Mouse (Mus musculus) neural tube, embryonic 10.5 days (tissue): ENCODE results near the gene Slc35a3.
"Not testable (repeated sequence)": the region's sequence is repeated elsewhere in the genome, so short reads cannot be mapped to it uniquely, and the experiment has no call there.

Experiments used
- DNase-seq: peaks from one replicate; pipeline ENCODE4 v3.0.0-alpha.2; 2017; ENCODE audit warnings: low spot score; ENCODE audit errors: extremely low spot score

Slc35a3 gene

DNA sequence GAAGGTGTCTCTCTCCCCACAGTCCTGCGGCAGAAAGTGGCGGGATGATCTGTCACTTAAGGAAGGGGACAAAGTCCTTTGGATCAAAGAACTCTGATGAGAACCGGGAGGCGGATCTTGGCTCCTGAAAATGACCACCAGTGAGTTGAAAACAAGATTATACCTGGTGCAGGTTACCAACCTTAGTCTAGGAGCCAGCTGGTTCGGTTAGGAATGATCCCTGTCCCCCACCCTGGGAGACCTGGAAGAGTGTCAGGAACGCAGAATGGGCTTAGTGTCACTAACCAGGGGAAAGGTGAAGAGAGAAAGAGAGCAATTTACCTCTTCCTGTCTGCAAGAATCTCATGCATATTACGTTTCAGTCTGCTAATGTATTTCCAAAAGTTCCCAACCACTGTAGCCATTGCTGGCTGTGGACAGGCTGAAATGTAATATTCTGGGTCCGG, at the start of gene Slc35a3:
Gene Slc35a3, minus strand, starts transcription at position 396 of the 446 bp plus-strand sequence.
- no peak for DNase-seq

DNA sequence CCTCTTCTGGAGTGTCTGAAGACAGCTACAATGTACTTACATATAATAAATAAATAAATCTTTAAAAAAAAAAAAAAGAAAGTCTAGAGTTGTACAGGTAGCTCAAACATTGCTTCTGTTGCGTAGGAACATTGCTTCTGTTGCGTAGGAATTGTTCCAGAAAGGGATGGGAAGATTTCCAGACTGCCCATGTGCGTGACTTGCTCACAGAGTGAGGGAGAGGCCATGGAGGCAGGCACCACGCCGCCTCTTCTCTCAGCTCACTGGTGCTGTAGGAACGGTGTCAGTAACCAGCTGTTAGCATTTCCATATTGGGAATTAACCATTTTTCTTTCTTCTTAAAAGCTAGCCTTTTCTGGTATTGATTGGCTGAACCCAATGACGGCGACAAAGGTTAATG, 40.2 kb upstream of the Slc35a3 start:
- no peak for DNase-seq

DNA sequence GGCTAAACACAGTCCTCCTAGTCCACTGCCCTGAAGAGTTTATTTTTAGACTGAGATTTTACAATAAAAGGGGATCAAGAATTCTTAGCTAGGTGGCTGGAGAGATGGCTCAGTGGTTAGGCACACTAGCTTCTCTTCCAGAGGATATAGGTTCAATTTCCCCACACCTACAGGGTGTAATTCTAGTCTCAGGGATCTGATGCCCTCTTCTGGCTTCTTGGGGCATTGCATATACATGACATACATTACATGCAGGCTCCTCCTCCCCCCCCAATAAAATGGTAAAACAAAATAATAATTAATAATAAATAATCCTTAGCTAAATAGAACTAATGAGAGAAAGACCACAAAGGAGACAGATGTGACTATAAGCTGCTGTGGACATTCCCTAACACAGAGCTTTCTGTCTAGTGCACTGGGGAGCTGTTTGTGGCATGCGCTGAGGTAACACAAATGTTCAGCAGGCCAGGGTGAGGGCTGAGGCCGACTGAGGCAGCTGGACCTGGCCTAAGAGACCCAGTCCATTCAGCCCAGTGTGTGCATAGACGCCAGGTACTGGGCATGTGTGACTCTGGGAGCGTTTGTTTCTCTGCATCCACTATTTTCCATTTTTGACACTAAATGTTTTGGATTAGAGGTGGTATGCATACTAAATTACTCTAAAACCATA, 38.7 kb upstream of the Slc35a3 start:
- peak; percentile 23 for DNase-seq

DNA sequence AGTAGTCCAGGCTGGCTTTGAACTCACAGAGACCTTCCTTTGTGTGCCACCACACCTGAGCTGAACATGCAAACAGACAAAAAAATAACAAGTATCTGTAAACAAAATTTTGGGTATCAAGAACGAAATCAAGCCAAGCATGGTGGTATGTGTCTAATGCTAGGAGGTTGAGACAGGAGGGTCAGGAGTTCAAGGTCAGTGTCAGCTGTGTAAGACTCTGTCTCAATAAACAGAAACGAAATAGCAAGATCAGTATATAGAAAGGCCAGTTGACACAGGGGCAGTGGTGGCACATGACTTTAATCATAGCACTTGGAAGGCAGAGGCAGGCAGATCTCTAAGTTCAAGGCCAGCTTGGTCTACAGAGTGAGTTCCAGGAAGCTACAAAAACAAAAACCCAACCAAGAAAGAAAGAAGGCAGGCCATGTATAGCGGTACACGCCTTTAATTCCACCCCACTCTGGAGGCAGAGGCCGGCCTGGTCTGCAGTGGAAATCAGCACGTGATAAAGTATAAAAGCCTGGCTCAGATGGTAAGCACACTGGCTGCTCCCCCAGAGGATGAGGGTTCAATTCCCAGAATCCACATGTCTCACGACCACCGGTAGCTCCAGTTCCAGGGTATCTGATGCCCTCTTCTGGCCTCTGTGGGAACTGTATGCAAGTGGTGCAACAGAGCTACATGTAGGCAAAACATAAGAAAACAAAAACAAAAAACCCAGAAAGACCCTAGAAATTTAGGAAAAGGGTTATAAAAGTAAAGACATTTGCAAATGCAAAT, 36.0 kb upstream of the Slc35a3 start:
- DNase-seq = peak; percentile 62

DNA sequence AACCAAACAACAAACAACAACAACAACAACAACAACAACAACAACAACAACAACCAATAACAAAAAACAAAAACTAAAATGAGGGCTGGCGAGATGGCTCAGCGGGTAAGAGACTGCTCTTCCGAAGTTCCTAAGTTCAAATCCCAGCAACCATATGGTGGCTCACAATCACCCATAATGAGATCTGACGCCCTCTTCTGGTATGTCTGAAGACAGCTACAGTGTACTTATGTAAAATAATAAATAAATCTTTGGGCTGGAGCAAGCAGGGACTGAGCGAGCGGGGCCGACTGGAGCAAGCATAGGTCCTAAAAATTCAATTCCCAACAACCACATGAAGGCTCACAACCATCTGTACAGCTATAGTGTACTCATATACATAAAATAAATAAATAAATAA, 35.0 kb upstream of the Slc35a3 start:
- DNase-seq = not testable (repeated sequence)

DNA sequence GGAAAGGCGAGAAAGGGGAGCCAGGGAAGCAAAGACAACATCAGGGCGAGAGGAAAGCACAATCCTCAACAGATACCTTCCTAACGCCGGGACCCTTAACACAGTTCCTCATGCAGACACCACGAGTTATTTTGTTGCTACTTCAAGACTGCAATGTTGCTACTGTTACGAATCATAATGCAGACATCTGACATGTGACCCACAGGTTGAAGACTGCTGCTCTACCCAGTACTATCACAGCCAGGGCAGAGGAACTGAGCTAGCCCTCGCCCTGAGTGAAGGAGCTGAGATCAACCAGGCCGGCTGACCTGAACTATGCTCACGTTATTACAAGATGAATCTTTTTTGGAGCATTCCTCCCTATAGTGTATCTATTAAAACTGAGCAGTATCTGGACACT, 28.3 kb upstream of the Slc35a3 start:
- no peak for DNase-seq

DNA sequence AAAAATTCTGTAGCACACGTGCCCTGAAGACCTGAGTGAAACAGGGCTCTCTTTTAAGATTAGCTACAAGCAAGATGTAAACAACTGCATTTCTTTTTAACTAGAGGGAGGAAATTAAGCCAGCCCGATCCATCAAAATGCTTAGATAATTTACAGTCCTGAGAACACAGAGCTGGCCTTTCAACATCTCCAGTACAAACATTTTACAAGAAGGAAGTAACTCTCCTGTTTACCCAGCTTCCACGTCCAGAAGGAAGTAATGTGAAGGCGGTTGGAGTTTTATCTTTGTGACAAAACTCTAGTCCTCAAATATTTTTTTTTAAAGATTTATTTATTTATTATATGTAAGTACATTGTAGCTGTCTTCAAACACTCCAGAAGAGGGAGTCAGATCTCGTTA, 27.5 kb upstream of the Slc35a3 start:
- DNase-seq = no peak

DNA sequence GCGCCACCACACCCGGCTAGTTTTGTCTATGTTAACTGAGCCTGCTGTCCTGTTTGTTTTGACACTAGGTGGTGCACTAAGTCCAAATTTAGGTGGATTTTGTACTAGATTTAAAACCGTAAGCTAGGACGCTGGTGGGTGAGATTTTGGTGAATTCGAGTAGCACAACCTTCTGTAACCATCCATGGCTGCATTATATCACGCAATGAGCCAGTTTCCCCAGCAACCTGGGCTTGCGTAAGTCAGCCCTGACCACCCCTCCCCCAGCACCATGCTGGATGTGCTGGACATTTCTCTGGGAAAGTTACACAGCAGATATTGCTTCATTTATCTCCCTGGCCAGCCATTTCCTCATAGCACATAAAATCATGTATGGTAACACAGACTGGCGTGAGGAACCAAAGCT, 24.7 kb upstream of the Slc35a3 start:
- no peak for DNase-seq

DNA sequence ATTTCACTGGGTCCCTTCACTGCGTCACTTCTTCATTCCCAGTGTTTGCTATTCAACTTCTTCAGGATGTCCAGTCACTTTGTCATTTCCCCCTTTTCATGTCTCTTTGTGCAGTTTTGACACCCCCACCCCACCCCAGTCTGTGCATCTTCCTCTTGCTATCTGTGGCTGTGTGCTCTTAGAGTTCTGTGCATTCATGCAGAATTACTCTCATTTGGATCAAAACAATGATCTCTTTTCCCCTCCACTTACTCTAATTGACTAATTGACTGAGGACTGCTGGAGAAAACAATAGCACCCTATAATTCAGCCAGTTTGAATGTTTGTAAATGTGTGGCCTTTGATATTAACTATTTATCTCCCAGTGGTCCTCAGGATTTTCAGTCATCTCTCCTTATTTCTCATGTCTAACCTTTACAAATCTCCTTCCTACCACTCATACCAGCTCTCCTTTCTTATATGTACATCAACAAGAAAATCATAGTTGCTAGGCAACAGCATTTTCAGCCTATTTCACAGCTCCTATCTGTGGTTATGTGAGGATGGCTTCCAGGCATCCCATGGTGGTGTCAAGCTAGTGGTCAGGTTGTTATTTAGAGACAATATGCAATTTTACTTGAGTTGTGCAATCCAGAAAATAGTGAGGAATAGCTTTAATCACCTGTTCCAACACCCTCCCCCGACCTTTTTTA, 17.0 kb upstream of the Slc35a3 start:
- DNase-seq = no peak

DNA sequence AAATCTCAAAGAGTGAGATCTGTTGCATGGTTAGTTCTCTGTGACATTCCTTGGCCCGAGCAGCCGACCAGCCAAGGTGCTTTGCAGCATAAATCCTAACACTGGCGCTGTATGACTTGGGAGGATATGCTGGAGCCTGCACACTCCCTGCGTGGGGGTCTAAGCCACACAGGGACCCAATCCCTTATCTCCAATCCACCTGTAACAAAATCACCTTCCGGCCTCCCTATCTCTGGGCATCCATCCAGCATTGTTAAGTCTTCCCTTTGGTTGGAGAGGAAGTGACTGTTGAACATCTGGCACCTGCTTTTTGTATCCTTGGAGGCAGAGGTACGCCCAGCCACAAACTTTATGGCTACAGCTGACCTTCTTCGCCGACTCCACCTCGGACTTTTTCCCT, 14.2 kb upstream of the Slc35a3 start:
- no peak for DNase-seq

DNA sequence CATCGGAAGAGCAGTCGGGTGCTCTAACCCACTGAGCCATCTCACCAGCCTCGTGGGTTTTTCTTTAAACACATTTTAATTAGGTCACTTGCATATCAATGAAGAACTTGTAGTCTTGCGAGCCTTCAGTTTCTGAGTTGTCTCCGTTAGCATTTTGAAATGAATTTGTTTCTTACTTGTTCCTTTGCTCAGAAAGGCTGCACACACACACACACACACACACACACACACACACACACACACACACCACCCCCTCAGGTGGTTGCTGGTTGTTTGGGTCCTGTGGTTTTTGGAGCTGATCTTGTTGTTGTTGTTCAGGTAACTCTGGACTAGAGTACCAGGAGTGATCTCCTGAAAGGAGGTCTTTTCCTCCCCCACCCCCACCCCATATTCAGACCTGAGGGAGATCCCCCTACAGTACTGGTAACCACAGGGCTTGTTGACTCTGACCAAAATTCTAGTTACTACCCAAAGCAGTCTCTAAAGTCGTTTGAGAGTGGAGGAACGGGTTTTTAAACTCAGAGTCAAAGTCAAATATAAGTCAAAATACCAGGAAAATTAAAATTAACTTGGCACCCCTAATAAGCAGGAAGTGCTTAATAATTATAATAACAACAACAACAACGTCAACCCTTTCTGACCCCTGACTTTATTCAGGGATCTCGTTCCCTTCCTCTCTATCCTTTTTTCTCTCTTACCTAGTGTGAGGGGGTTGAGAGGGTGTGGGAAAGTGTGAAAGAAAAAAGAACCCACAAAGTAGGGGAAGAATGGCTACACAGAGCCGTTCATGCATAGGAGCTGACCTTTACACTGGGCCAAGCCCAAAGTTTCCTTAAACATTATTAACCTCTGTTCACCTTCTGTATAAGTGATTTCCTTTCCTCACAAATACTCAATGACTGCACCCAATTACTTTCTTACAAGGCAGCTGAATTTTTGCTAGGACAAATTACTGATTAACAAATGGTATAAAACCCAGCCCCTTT, 11.2 kb upstream of the Slc35a3 start:
- DNase-seq = peak; percentile 11

DNA sequence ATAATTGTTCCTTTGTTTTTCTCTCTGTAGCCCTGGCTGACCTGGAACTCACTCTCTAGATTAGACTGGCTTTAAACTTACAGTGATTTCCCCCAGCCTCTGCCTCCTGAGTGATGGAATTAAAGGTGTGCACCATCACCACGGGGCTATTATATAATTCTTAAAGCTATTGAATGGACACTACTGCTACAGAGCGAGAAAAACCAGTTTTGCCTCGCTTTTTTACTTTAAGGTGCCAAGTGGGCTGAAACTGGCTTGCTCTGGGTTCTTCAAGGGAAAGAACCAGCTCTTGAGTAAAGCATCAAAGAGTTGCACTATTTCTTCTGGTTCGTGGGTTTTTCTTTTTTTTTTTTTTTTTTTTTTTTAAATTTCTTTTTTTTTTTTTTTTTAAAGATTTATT, 10.3 kb upstream of the Slc35a3 start:
- no peak for DNase-seq

DNA sequence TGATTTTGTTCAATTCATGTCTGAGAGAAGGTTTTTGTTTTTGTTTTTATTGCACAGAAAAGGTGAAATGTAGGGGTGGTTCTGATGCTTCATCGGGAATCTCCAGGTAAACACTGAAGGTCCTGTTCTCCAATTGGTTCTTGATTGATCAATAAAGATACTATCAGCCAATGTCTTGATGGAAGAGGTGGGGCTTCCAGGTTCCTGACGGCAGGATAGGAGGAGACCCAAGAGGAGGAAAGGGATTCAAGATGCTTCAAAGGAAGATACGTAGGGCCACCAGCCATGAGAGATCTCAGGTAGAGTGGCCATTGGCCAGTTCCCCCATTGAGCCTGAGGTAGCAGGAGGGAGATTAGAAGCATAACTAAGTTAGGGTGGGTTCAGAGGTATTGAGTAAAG, 6.3 kb upstream of the Slc35a3 start:
- no peak for DNase-seq

DNA sequence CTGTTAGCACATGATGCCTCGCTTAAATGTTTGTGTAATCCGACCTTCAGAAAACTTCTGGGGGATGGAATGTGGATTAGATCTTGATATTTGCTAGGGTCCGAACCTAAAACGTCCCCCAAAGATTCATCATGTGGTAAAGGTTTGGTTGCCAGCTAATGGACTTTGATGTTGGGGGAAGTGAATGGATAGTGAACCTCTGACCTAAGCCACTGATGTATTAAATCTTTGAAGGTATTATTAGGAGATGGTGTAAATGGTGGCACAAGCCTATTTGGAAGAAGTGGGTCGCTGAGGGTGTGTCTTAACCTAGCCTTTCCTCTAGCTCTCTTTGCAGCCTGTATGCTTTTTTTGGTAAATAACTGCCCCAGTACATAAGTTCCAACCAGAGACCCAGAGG, 400 bp upstream of the Slc35a3 start:
- DNase-seq = no peak

DNA sequence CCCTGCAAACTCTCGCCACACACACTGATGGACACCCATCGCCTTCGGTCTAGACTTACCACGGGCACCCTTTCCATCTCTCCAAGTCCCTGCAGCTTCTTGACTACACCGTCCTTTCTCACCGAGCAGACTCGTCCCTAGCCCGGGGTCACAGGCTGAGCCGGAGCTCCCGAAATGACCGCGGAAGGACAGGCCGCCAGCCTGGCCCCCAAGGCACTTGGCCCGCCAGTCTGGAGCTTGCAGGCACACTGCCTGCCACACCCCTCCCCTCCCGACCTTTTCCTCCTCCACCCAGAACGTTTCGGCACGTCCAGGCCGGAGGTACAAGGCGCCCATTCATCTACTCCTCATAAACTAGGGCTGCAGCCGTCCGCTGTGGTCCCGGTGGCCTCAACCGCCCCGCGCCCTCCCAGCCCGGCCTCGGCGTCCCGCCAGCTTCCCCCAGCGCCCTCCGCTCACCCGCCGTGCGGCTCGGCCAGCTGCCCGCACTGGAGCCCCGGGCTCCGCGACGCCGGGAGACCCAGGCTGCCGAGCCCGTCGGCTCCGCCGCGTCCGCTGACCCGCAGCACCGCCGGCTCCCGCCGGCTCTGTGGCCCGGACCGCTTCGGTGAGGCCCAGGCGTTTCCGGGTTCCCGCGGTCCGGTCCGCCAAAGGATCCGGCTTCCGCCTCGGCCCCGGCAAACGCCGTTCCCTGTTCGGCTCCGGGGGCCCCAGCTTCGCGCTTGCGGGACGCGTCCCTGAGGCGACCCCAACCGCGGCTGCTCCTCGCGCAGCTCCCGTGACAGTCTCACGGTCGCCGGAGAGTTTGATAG, 801 bp downstream of the Slc35a3 start:
- peak; percentile 83 for DNase-seq

DNA sequence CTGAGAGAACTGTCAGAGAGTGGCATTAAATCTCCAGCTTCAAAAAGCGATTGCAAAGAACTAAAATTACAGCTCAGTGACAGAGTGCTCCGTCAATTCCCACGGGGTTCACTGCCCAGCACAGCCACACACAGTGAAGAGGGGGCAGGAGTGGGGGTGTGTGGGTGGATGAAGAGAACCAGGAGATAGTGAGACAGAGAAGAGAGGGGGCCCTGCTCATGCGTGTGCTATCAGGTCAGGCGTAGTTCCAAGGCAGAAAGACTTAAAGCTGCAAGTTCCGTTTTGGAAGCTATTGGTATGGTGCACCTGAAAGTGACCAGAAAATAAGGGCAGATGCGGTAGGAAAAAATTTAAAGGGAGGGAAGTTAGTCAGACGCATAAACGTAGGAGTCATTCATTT, 1.7 kb downstream of the Slc35a3 start:
- DNase-seq = peak; percentile 17

DNA sequence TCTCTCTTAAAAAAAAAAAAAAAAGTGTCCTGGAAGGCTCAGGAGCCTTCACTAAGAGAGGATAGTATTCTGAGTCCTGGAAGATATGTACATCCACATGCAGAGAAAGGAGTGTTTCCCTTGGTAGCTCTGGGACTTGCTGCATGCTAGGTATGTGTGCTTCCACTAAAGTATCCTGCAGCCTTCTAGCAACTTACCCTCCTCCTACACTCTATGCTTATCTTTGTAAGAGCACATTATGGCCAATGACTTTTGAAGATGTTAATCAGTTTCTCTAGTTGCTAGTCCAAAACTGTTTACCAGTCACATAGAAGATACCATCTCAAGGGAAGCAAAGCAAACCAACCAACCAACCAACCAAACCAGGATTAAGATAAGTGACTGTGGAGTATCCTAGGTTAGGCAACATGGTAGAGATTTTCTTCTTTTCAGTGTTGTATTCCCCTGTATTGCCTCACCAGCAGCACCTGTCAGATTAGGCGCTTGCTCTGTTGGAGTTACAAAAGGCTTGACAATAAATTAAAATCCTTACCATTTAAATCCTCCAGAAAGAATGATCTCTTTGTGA, 6.9 kb downstream of the Slc35a3 start:
- no peak for DNase-seq

DNA sequence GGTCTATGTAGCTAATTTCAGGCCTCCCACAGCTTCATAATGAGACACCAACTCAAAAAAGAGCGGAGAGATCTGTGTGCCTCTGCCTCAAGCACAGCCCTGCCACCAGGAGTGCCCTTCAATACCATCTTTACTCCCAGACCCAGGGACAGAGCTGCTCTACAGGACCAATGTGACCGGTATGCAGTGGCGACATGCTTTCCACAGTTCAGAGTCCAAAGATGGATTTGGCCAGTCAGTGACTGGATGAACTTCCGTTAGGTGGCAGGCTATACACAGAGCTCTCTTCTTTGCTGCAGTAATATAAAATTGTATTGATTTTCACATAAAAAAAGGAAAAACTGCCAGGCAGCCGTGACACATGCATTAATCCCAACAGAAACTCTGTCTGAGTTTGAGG, 8.8 kb downstream of the Slc35a3 start:
- no peak for DNase-seq

DNA sequence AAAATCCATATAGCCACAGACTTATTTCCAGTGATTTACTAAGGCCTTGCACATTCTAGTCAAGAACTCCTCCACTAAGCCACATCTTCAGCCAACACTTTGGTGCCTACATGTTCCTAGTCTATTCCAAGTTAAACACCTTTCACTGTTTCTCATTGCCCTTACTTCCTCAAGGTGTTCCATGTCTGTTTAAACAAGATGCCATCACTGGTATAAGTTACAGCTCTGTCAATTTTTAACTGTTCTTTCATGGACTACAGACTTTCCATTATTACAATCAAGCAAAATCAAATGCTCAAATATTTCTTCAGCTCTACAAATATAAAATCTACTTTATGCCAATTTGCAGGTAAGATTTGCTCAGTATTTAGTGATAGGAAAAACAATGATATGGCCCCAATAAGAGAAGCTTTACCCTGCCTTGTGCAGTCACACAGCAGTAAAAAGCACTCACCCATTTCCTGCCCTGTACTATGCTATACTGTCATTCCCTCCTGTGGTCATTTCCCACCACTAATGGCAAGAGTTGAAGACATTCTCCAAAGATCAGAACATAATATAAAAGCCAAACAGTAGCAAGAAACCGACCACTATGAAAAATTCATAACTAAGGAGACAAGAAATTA, 9.9 kb downstream of the Slc35a3 start:
- no peak for DNase-seq

DNA sequence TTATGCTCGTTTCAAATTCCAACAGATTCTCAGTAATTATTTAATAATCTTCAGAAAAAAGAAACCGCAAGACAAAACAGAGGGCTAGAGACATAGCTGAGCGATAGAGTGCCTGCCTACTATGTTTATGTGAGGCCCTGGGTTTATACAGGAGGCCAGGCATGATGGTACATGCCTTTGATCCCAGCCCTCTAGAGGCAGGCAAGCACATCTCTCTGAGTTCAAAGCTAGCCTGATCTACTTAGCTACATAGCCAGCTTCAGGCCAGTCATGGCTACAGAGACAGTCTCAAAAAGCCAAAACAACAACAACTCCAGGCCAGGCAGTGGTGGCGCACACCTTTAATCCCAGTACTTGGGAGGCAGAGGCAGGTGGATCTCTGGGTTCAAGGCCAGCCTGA, 11.0 kb downstream of the Slc35a3 start:
- DNase-seq = no peak
